In the genomic region with DNA sequence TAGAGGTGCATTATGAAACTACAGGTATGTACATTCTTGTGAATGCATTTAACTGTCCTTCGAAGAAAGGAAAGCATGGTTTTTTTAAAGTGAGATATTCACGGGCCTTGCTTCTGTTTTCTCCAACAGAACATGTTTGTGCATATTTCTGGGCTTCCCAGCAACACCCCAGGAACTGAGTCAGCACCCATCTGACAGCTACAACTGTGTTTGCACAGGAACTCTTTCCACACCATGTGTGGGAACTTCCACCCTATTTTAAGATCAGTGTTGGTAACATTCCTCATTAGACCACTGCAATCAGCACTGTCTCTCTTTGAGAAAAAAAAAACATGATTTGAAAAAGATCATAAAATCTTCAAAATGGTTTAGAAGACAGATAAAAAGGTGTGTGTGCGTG, we compare ENCODE assay signal across 19 mouse cellular contexts.
DNase-seq lines count a peak whose midpoint lies in the region; ATAC-seq and TF ChIP-seq lines count a peak whose summit lies in the region.
"Had no signal": no experiment of that assay in that cellular context is flagged by ENCODE, and none has a peak within 500 bp of the region (broad histone marks: within the 10 kb centered on the region; RNA-seq: fewer than 3 reads in every experiment).

No protein-coding gene starts in this region.

- no peak overlapping the region for H3K27ac ChIP-seq in forebrain, postnatal 0 days (ENCODE audit: low read depth, low read length)
- H3K27ac ChIP-seq in forebrain, embryonic 16.5 days (ENCODE audit: low read length) = no peak overlapping the region
- H3K27ac ChIP-seq in left cerebral cortex, adult 2 months = 0 out of 2 replicates have a peak overlapping the region, but pooled peaks have one; percentile 13
- H3K27ac ChIP-seq in heart, adult 2 months = no peak overlapping the region
- H3K27ac ChIP-seq: embryonic facial prominence, embryonic 12.5 days; hindbrain, embryonic 14.5 days; liver, embryonic 14.5 days; midbrain, embryonic 12.5 days; stomach, embryonic 15.5 days had no signal

- no peaks in the 10 kb centered on the region for H3K9me3 ChIP-seq in forebrain, postnatal 0 days (ENCODE audit: low read length)
- H3K9me3 ChIP-seq in forebrain, embryonic 16.5 days (ENCODE audit: control insufficient read depth, low read length) = no peaks in the 10 kb centered on the region
- H3K9me3 ChIP-seq: embryonic facial prominence, embryonic 12.5 days; midbrain, embryonic 12.5 days; stomach, embryonic 15.5 days had no signal

- intact Hi-C loops in left cerebral cortex, adult 2 months (cut with DNase I) = loop anchor here (2.0 to 5.0 kb wide), 4 partner anchors 130 to 465 kb away; no protein-coding TSS in a partner anchor
- intact Hi-C loops in heart, adult 2 months (cut with DNase I) = no loop called here

- TF ChIP-seq CTCF in forebrain, postnatal 0 days (IDR thresholded peaks at IDR 0.05; ENCODE audit: low read depth) = no peak
- no peak for TF ChIP-seq CTCF in left cerebral cortex, adult 2 months (IDR thresholded peaks at IDR 0.05)
- no peak for TF ChIP-seq CTCF in heart, adult 2 months (IDR thresholded peaks at IDR 0.05)

- H3K4me2 ChIP-seq in forebrain, postnatal 0 days (ENCODE audit: low read depth) = no peak overlapping the region
- no peak overlapping the region for H3K4me2 ChIP-seq in forebrain, embryonic 16.5 days (ENCODE audit: low read length)
- H3K4me2 ChIP-seq: embryonic facial prominence, embryonic 12.5 days; hindbrain, embryonic 14.5 days; midbrain, embryonic 12.5 days; stomach, embryonic 15.5 days had no signal

- no peak for TF ChIP-seq POLR2A in heart, adult 2 months (IDR thresholded peaks at IDR 0.05; ENCODE audit: insufficient read depth, low read depth, low read length)

- no peaks in the 10 kb centered on the region for H3K27me3 ChIP-seq in forebrain, postnatal 0 days (ENCODE audit: insufficient read depth, low read length)
- no peaks in the 10 kb centered on the region for H3K27me3 ChIP-seq in forebrain, embryonic 16.5 days (replicated peaks; ENCODE audit: control insufficient read depth, insufficient read depth, low read length)
- H3K27me3 ChIP-seq in heart, adult 2 months (ENCODE audit: control insufficient read depth, insufficient read depth, low read length) = no peaks in the 10 kb centered on the region
- H3K27me3 ChIP-seq: embryonic facial prominence, embryonic 12.5 days; midbrain, embryonic 12.5 days; stomach, embryonic 15.5 days had no signal

- no peaks in the 10 kb centered on the region for H3K79me2 ChIP-seq in heart, adult 2 months (replicated peaks; ENCODE audit: control insufficient read depth, insufficient read depth, low read length)

- 80% methylated on average over 3 of the region's 3 CpGs for WGBS in forebrain, postnatal 0 days
- WGBS in forebrain, embryonic 16.5 days = 89% methylated on average over 3 of the region's 3 CpGs
- WGBS in heart, adult 2 months = 50% methylated on average over 3 of the region's 3 CpGs

- no peaks in the 10 kb centered on the region for H3K4me1 ChIP-seq in forebrain, postnatal 0 days (ENCODE audit: insufficient read depth)
- no peaks in the 10 kb centered on the region for H3K4me1 ChIP-seq in forebrain, embryonic 16.5 days (replicated peaks; ENCODE audit: control insufficient read depth, insufficient read depth, low read length)
- no peaks in the 10 kb centered on the region for H3K4me1 ChIP-seq in heart, adult 2 months (ENCODE audit: control insufficient read depth, insufficient read depth, low read length)
- H3K4me1 ChIP-seq: embryonic facial prominence, embryonic 12.5 days; midbrain, embryonic 12.5 days; stomach, embryonic 15.5 days had no signal

- no peak for TF ChIP-seq EP300 in heart, adult 2 months (IDR thresholded peaks at IDR 0.05; ENCODE audit: insufficient read depth, low read depth, low read length)

- peak; percentile 50 for ATAC-seq in forebrain, postnatal 0 days
- ATAC-seq in forebrain, embryonic 16.5 days = no peak
- ATAC-seq in granulocyte monocyte progenitor cell, adult 5-6 weeks (replicated peaks; ENCODE audit: poor library complexity, severe bottlenecking) = peak; percentile 40; the same call in 1 of the 2 replicates
- no peak for ATAC-seq in CD4-positive, CD25-positive, alpha-beta regulatory T cell, adult 4 months

- no peak overlapping the region for H3K9ac ChIP-seq in forebrain, postnatal 0 days
- H3K9ac ChIP-seq in forebrain, embryonic 16.5 days (replicated peaks; ENCODE audit: low read depth, low read length) = no peak overlapping the region
- no peak overlapping the region for H3K9ac ChIP-seq in heart, adult 2 months (ENCODE audit: low read depth, low read length)
- H3K9ac ChIP-seq: embryonic facial prominence, embryonic 12.5 days; hindbrain, embryonic 14.5 days; liver, embryonic 14.5 days; midbrain, embryonic 12.5 days; stomach, embryonic 15.5 days had no signal

- H3K4me3 ChIP-seq in forebrain, postnatal 0 days (ENCODE audit: low read depth, low read length) = no peak overlapping the region
- no peak overlapping the region for H3K4me3 ChIP-seq in forebrain, embryonic 16.5 days (replicated peaks; ENCODE audit: low read length)
- no peak overlapping the region for H3K4me3 ChIP-seq in left cerebral cortex, adult 2 months
- no peak overlapping the region for H3K4me3 ChIP-seq in heart, adult 2 months
- H3K4me3 ChIP-seq: embryonic facial prominence, embryonic 12.5 days; midbrain, embryonic 12.5 days; stomach, embryonic 15.5 days had no signal

- peak; percentile 8 for DNase-seq in forebrain, postnatal 0 days
- peak; percentile 43 to 60 for DNase-seq in left cerebral cortex, adult 2 months (ENCODE audit: extremely low spot score in 1 of 2, low spot score in 2 of 2)
- DNase-seq in right cerebral cortex, postnatal 25 days = peak; percentile 38
- DNase-seq in cerebellum, adult 11-12 months = no peak
- no peak for DNase-seq in heart, adult 2 months
- DNase-seq: adrenal gland, adult 8-10 months; cerebellum, postnatal 14 days; gastrocnemius, postnatal 14 days; kidney, adult 8-10 months; lung, postnatal 14 days; thymus, postnatal 4 days had no signal

- no peaks in the 10 kb centered on the region for H3K36me3 ChIP-seq in forebrain, postnatal 0 days (ENCODE audit: insufficient read depth)
- no peaks in the 10 kb centered on the region for H3K36me3 ChIP-seq in forebrain, embryonic 16.5 days (ENCODE audit: control insufficient read depth, insufficient read depth)
- no peaks in the 10 kb centered on the region for H3K36me3 ChIP-seq in heart, adult 2 months (ENCODE audit: control insufficient read depth, insufficient read depth, low read length)
- H3K36me3 ChIP-seq: embryonic facial prominence, embryonic 12.5 days; midbrain, embryonic 12.5 days; stomach, embryonic 15.5 days had no signal

Comparison
In these comparisons a context has a peak if more than half of its experiments do, and no peak if none do; other contexts are left out.
1. ATAC-seq: peak in forebrain, postnatal 0 days (single experiment) and granulocyte monocyte progenitor cell, adult 5-6 weeks (single experiment); none in forebrain, embryonic 16.5 days (single experiment) and CD4-positive, CD25-positive, alpha-beta regulatory T cell, adult 4 months (single experiment).
2. DNase-seq: peak in forebrain, postnatal 0 days (single experiment), left cerebral cortex, adult 2 months (2 of 2) and right cerebral cortex, postnatal 25 days (single experiment); none in cerebellum, adult 11-12 months (single experiment) and heart, adult 2 months (0 of 2).